ENCODE assay signal across 8 mouse cellular contexts in genomic region chr2:11776415-11776814, GRCm38 (mm10). TPM values are rescaled to one million over a fixed set of nuclear protein-coding genes. Genes with fewer than 3 reads are reported as not detected.
DNase-seq lines count a peak whose midpoint lies in the region; ATAC-seq and TF ChIP-seq lines count a peak whose summit lies in the region.

No protein-coding gene starts in this region.

- peaks cover 31% of the 10 kb centered on the region for H3K4me1 ChIP-seq in erythroblast, embryonic 14.5 days (ENCODE audit: control insufficient read depth)
- peaks cover 6% of the 10 kb centered on the region for H3K4me1 ChIP-seq in spleen, adult 2 months (ENCODE audit: control insufficient read depth, insufficient read depth, insufficient read length)
- H3K4me1 ChIP-seq in liver, embryonic 12.5 days: peaks cover 27% of the 10 kb centered on the region

- peak overlapping the region; percentile 93 for H3K4me3 ChIP-seq in erythroblast, embryonic 14.5 days (replicated peaks)
- peak overlapping the region; percentile 86 for H3K4me3 ChIP-seq in spleen, adult 2 months (ENCODE audit: extremely low read depth, insufficient read depth, insufficient read length)
- H3K4me3 ChIP-seq in liver, embryonic 12.5 days: peak overlapping the region; percentile 92

- no peak for DNase-seq in spleen, adult 2 months (ENCODE audit: low read depth in 1 of 2, low spot score in 2 of 2)
- no peak for DNase-seq in spleen, adult 12 weeks (ENCODE audit: low spot score)
- no peak for DNase-seq in frontal cortex, postnatal 14 days (ENCODE audit: low spot score in 2 of 2)
- DNase-seq in urinary bladder, postnatal 36 days (ENCODE audit: low spot score in 2 of 2): no peak
- no peak for DNase-seq in gastrocnemius, postnatal 10 days

- no peaks in the 10 kb centered on the region for H3K27me3 ChIP-seq in erythroblast, embryonic 14.5 days (ENCODE audit: control insufficient read depth)
- no peaks in the 10 kb centered on the region for H3K27me3 ChIP-seq in spleen, adult 2 months (ENCODE audit: control insufficient read depth, insufficient read depth, low read length)
- no peaks in the 10 kb centered on the region for H3K27me3 ChIP-seq in liver, embryonic 12.5 days (replicated peaks)

- WGBS in spleen, adult 2 months: 42% methylated on average over 8 of the region's 8 CpGs
- WGBS in liver, embryonic 12.5 days (ENCODE audit: insufficient replicate concordance): 23% methylated on average over 8 of the region's 8 CpGs

- TF ChIP-seq CTCF in spleen, adult 2 months (IDR thresholded peaks at IDR 0.05; ENCODE audit: extremely low read depth, insufficient read depth, insufficient read length, insufficient replicate concordance): no peak

- no peak for ATAC-seq in erythroblast, adult 5-6 weeks (replicated peaks; ENCODE audit: low FRiP score, poor library complexity, severe bottlenecking)
- ATAC-seq in liver, embryonic 12.5 days: no peak

- H3K4me2 ChIP-seq in liver, embryonic 12.5 days: peak overlapping the region; percentile 99

- H3K27ac ChIP-seq in spleen, adult 2 months (ENCODE audit: insufficient read depth, low read length): no peak overlapping the region
- H3K27ac ChIP-seq in liver, embryonic 12.5 days: no peak overlapping the region

- TF ChIP-seq POLR2A in spleen, adult 2 months (IDR thresholded peaks at IDR 0.05; ENCODE audit: low read depth, low read length): no peak

- H3K36me3 ChIP-seq in erythroblast, embryonic 14.5 days (ENCODE audit: control insufficient read depth): peaks cover 15% of the 10 kb centered on the region
- no peaks in the 10 kb centered on the region; the same call in 1 of the 2 replicates for H3K36me3 ChIP-seq in spleen, adult 2 months (ENCODE audit: control insufficient read depth, insufficient read depth, low read length)
- peaks cover 11% of the 10 kb centered on the region for H3K36me3 ChIP-seq in liver, embryonic 12.5 days

- no peaks in the 10 kb centered on the region for H3K9me3 ChIP-seq in erythroblast, embryonic 14.5 days (ENCODE audit: control insufficient read depth, low read length)
- H3K9me3 ChIP-seq in liver, embryonic 12.5 days (replicated peaks): no peaks in the 10 kb centered on the region

- peak overlapping the region; percentile 87 for H3K9ac ChIP-seq in liver, embryonic 12.5 days

RNA-seq across cellular contexts. Expression of gene Fbh1, which starts 1.0 kb away (rescaled TPM):
- polyA plus RNA-seq in erythroblast, embryonic 14.5 days (2012): 0.14 and 0.31 TPM in 2 replicates
- total RNA-seq in erythroblast, adult 5-6 weeks (2015; ENCODE audit: low replicate concordance): 14.6 and 23.2 TPM in 2 replicates
- total RNA-seq in erythroblast, adult 5-6 weeks (2017; ENCODE audit: low replicate concordance): 14.8 and 38.5 TPM in 2 replicates
- 26.0 and 26.2 TPM in 2 replicates for polyA plus RNA-seq in spleen, adult 2 months (2012; rRNA removed)
- polyA plus RNA-seq in liver, embryonic 12.5 days (2016; fragmentation: Nextera tagmentation; extraction: Ambion mirVana): 42.8 and 44.4 TPM in 2 replicates
- total RNA-seq in gastrocnemius, postnatal 10 days (2021): 10 to 100 TPM; 37.3 to 44.7 TPM

RNA-seq across cellular contexts. Expression of gene Ankrd16, which starts 1.3 kb away (rescaled TPM):
- 0.11 and 0.94 TPM in 2 replicates for polyA plus RNA-seq in erythroblast, embryonic 14.5 days (2012)
- total RNA-seq in erythroblast, adult 5-6 weeks (2015; ENCODE audit: low replicate concordance): 5.4 and 5.9 TPM in 2 replicates
- total RNA-seq in erythroblast, adult 5-6 weeks (2017; ENCODE audit: low replicate concordance): 5.3 and 6.4 TPM in 2 replicates
- polyA plus RNA-seq in spleen, adult 2 months (2012; rRNA removed): 55.5 and 57.0 TPM in 2 replicates
- 13.0 and 16.1 TPM in 2 replicates for polyA plus RNA-seq in liver, embryonic 12.5 days (2016; fragmentation: Nextera tagmentation; extraction: Ambion mirVana)
- total RNA-seq in gastrocnemius, postnatal 10 days (2021): 10 to 100 TPM; 25.8 to 34.0 TPM

Comparison
In these comparisons a context has a peak if more than half of its experiments do, and no peak if none do; other contexts are left out.
1. RNA of gene Fbh1, which starts 1.0 kb away (polyA plus RNA-seq): 42.8 to 44.4 TPM in liver, embryonic 12.5 days and 26.0 to 26.2 TPM in spleen, adult 2 months; 0.14 to 0.31 TPM in erythroblast, embryonic 14.5 days; every median in the first group is over 10 times any median in the second.
2. Peak in every context shown above with its lines, with median percentiles within 50 percentile points of each other: H3K4me3 ChIP-seq.